Mouse (Mus musculus) retina, postnatal 1 day (tissue): ENCODE measurements around the gene Pif1.

Source experiments
- DNase-seq: peaks from one replicate; pipeline ENCODE4 v3.0.0-alpha.2; 2012

Pif1 gene

DNA sequence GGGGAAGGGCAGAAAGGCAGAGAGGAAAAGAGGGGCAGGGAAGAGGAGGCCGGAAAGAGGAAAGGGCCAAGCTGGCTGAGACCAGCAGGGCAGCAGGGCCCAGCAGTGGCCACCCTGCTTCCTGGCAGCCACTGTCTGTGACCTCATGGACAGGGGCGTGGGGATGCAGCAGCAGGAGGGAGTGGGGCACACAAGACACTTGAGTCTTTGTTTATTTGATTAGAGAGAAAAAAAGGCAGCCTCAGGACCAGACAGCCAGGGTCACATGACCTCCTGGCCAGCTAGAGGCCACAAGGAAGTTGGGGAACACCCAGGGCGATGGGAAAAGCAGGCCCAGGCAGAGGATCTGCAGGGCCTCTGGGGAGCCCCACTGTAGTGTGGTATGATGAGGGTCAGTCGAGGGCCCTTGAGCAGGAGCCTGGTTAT is 24.9 kb upstream of the Pif1 start:
- DNase-seq, result peak; percentile 93

DNA sequence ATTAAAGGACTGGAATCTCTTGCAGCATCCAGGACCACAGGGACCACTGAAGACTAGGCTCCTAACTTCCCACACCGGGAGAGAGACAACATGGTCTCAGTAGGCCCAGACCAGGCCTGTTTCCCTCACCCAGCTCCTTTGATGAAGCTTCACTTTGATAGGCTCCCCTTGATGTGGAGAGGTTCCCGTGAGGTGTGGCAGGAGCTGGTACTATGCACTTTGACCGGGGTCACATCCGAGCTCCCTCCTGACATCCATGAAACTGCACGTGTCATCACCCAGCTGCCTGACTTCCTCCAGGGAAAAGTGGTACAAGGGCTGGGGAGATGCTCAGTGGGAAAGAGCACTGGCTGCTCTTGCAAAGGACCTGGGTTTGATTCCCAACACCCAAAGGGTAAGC is 23.9 kb upstream of the Pif1 start:
- no peak for DNase-seq

GRCm38 (mm10) chr9:65564698-65565097 is 22.3 kb upstream of the Pif1 start:
- no peak for DNase-seq

DNA sequence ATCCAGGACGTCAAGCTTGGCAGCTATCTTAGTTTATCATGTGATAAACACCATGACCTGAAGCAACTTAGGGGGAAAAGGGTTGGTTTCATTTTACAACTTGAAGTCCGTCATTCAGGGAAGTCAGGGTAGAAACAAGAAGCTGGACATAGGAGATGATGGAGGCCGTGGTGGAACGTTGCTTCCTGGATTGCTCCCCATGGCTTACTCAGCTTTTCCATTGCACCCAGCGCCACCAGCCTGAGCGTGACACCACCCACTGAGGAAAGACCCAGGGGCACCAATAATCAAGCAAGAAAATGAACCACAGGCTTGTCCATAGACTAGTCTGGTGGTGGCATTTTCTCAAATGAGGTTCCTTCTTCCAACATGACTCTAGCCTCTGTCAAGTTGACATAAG is 18.2 kb upstream of the Pif1 start:
- DNase-seq, result no peak

GRCm38 (mm10) chr9:65569491-65569971 is 17.4 kb upstream of the Pif1 start:
- DNase-seq, result no peak

GRCm38 (mm10) chr9:65572837-65573236 is 14.1 kb upstream of the Pif1 start:
- no peak for DNase-seq

GRCm38 (mm10) chr9:65574513-65575392 is 12.2 kb upstream of the Pif1 start:
- DNase-seq, result no peak

GRCm38 (mm10) chr9:65575393-65576196 is 11.4 kb upstream of the Pif1 start:
- DNase-seq, result peak; percentile 34

GRCm38 (mm10) chr9:65576861-65577510 is 10.0 kb upstream of the Pif1 start:
- DNase-seq, result peak; percentile 82

DNA sequence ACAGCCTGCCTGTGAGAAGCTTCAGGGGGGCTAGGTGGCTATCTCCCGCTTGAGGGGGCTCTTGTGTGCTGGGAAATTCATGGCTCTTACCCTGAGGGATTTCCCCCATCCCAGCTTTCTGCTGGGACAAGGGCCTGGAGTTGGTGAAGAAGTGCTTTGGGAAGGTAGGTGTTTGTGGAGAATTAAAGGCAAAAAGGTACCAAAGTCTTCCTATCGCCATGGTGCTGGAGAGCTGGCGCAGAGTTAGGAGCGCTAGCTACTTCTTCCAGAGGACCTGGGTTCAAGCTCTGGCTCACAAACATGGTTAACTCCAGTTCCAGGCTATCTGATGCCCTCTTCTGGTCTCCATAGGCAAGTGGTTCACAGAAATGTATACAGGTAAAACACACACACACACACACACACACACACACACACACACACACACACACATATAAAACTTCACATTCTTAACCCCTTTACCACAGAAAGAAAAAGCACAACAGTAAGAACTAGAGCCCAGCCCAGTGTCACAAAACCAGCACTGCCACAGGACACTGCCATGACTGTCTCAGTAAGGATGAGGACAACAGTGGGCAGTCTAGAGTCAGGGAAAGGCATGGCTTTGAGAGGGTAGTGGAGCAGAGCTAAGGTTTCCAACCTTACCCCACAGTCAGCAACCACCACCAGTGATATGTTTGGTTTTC is 9.3 kb upstream of the Pif1 start:
- no peak for DNase-seq

DNA sequence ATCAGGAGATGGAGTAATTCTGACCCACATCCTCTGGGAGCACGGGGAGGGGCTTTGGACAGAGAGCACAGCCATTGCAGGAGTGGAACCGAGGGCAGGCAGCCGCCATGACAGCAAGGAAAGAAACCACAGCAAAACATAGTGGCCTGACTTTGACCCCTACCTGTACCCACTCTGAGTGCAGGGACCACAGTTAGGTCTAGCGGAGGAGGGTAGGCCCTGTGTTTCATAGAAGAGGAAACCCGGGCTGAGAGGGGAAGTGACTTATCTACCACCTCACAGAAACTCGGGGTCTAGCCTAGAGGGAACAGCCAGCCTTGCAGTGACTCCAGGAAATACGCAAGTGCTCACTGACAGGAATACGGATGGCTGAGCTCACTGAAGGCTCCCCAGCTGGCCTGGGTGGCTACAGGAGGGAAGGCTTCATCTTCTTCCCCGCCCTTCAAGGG is 8.1 kb upstream of the Pif1 start:
- no peak for DNase-seq

DNA sequence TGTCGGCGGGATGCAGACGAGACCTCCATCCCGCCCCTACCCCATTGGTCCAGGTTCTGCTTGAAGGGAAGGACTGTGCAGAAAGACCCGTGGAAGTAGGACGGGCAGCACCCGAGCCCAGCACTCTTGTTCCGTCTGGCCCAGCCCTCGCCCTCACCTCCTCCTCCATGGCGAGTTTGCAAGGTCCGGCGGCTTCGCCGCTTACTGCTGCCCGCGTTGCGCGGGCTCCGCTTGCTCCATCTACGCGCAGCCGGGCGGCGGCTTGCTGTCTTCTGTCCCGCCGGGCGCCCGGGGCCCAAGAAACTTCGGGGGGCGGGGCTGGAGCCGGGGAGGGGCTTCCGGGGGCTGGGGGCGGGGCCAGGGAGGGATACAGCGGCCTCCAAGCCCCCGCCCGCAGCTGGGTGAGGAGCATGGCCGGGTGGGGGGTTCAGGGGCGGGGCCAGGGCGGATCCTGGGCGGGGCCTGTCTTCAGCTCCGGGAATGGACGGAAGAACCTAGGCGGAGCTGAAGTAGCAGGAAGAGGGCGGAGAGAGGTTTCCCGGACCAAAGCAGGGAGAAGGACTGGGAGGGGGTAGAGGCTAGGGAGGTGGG is 7.1 kb upstream of the Pif1 start, which contains the start of gene Plekho2:
Gene Plekho2 (minus strand): TSS at position 260 of the 591 bp plus-strand sequence.
- peak; percentile 98 for DNase-seq

- peak; percentile 94 for DNase-seq
These were observed 6.3 kb upstream of the Pif1 start for GRCm38 (mm10) chr9:65580401-65581256.

GRCm38 (mm10) chr9:65583045-65583444 is 3.9 kb upstream of the Pif1 start:
- DNase-seq, result peak; percentile 39

- no peak for DNase-seq
These were observed 261 bp downstream of the Pif1 start for GRCm38 (mm10) chr9:65587270-65587572.

GRCm38 (mm10) chr9:65587573-65588358 is 806 bp downstream of the Pif1 start:
- DNase-seq, result peak; percentile 64

GRCm38 (mm10) chr9:65589091-65589490 is 2.1 kb downstream of the Pif1 start:
- no peak for DNase-seq

- no peak for DNase-seq
These were observed 5.8 kb downstream of the Pif1 start for GRCm38 (mm10) chr9:65592721-65593120.

GRCm38 (mm10) chr9:65593596-65593995 is 6.6 kb downstream of the Pif1 start:
- no peak for DNase-seq

DNA sequence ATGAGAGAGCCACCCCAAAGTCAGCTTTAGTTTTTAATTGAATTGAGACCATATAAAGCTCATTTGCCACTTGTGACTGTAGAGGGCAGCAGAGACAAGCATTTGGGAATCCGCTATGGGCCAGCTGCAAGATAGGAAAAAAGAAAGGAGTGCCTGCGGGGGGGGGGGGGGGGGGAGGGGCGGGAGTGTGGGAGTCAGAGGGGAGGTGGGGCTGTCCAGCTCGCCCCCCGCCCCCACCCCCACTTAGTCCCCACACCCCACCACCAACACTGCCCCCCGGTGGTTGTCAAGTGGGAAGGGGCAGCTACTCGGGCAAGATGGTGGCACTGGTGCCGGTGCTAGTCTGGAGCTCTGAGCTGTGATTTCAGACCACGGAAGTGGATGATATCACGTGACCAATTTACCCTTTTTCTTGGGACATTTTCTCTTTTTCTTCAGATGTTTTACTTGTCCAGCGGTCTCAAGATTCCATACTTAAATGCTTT is 11.8 kb downstream of the Pif1 start:
- peak; percentile 82 for DNase-seq
